Mouse (Mus musculus): Measurements from ENCODE around the gene Gorab.
A peak's percentile ranks its signal among the peaks of the same experiment; 100 is the strongest.

Gorab gene

DNA sequence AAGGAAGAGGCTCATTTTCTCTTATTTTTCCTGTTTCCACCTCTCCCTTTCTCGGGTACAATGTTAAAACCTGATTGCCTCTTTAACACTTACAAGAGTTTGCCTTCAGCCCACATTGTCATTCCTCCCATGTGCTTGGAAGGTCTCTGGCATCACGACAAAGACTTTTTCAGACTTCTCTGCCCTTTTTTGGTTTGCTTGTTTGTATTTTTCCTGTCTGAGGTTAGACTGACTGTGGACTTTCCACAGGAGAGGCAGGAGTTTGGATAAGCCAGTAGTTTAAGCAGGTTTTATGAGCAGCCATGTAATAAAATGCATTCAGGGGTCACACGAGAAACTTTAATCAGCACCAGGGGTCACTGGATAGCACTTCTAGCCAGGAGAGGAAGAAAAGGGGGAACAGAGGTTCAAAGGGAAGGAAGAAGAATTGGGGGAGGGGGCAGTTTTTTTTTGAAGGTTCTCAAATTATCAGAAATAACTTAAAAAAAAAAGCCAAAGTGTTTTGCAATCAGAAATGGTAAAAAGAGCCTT is 47.8 kb downstream of the Gorab start:
- DNase-seq: no peak

DNA sequence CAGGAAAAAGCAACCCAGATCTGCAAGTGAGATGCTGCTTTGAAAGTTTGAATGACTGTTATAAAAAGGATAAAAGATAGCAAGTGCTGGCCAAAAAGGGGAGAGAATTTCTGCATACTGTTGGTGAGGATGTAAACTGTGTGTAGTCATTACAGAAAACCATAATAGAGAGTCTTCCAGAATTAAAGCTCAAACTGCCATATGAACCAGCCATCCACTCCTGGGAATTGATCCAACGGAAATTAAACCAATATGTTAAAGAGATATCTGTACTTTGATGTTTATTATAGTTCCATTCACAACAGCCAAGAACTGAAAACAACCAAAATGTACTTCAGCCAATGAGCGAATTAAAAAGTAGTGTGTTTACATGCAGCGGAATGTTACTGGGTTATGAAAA is 52.5 kb downstream of the Gorab start:
- DNase-seq: no peak

DNA sequence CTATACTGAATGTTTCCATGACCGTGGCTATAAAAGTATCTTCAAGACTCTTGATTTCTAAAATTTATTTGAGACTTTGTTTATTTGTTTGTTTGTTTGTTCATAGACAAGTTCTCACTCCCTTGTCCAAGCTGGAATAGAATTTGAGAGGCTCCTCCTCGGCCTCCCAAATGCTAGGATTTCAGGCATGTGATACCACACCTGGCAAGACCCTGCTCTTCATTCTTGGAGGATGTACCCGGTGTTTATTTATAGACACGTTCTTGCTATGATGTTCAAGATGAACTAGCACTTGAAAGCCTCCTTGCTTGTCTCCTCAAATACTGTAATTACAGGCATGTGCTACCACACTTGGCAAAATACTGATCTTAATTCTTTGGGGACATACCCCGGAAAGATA is 57.9 kb downstream of the Gorab start:
- DNase-seq: no peak

DNA sequence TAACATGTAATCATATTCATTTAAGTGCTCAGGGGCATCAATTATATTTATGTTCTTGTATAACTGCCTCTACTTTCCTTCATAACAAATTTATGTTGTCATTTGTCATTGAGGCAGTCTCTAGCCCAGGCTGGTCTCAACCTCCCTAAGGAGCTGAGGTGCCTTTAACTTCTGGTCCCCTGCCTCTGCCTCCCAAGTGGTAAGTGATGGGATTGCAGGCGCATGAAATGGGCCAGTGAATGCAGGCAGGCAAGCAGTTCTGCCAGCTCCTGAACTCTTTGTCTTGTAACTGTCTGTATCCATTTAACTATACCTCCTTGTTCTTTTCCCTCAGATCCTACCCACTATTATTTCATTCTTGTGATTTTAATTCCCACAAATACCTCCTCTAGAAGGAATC is 58.5 kb downstream of the Gorab start:
- no peak for DNase-seq

DNA sequence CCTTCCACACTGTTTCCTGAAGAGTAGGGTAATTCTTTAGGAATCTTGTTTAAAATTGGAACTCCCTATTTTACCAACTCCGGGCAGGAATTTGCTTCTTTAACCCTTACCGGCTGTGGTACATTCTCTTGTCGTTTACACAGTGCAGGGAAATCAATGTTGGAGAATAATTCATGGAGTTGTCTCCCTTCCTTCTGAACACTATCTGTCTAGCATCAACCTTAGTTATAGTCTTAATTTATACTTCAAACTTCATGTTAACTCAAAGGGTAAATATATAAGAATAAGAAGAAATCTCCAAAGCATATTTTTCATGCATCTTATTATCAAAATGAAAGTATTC is 64.3 kb downstream of the Gorab start:
- DNase-seq: no peak

DNA sequence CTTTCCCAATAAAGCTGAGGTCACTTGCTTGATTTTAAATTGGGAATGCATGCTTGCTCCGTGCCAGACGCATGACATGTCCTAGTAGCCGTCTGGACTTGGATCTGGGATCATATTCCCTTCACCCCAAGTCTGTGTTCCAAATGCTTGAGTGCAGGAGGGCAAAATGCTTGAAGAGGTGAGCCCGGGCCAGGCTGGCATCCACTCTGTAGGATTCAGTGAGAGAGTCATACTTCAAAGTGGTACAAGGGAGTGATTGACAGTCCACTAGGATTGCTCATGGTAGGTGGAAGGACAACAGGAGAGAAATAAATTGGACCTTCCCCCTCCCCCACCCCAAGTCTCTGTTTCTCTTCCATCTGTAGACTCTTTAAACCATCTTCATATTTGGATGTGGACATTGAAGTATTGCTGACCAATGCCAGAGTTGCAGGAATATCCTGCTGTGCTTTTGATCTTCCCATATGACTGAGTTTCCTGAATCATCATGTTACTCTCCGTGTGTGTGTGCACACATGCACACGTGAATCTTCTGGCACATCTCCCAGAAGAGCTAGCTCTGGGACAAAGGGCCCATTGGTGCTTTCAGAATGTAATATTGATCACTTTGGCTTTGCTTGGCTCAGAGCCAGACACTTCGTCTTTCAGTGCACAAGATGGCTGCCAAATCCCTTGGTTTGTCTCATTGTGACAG is 64.8 kb downstream of the Gorab start:
- peak; percentile 96 for DNase-seq

DNA sequence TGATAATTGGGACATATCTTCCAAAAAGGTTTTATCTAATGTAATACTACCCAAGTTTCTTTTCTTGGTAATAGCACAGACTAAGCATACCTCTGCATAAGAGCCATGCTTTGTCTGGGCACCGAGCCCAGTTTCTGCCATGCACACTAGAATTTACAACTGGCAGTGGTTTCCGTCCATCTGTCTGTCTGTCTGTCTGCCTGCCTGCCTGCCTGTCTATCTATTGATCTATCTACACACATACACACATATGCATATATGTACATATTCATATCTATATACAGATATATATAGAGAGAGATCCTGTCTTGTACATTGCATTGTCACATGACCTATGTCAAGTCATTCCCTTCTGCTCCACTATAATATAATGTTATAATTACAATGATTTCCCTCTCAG is 65.6 kb downstream of the Gorab start:
- DNase-seq: peak; percentile 91

Data from heart, adult 11 months (tissue).